Mouse (Mus musculus) lung, postnatal 0 days (tissue): ENCODE results near the gene Rpn1.

Source experiments
- CTCF ChIP-seq: IDR thresholded peaks from 2 replicates; pipeline ENCODE4 v1.5.1; 2016; ENCODE audit warnings: antibody characterized with exemption, mild to moderate bottlenecking
- EP300 ChIP-seq: IDR thresholded peaks from 2 replicates; pipeline ENCODE4 v1.6.1; 2016; ENCODE audit warnings: antibody characterized with exemption, mild to moderate bottlenecking, control low read depth

GRCm38 (mm10) chr6:88120813-88121212 is 36.5 kb downstream of the Rpn1 start:
- TF ChIP-seq CTCF (no peak), EP300 (no peak)
